24 mouse cellular contexts compared by ENCODE assay signal in genomic region chr2:130265520-130265919, GRCm38 (mm10). TPM values are rescaled to one million over a fixed set of nuclear protein-coding genes. Genes with fewer than 3 reads are reported as not detected.
DNase-seq lines count a peak whose midpoint lies in the region; ATAC-seq lines count a peak whose summit lies in the region.
"Had no signal": no experiment of that assay in that cellular context is flagged by ENCODE, and none has a peak within 500 bp of the region (broad histone marks: within the 10 kb centered on the region; RNA-seq: fewer than 3 reads in every experiment).

No protein-coding gene starts in this region.

- peak overlapping the region; percentile 65 for H3K4me2 ChIP-seq in liver, embryonic 12.5 days
- H3K4me2 ChIP-seq: hindbrain, embryonic 15.5 days; limb, embryonic 13.5 days; lung, embryonic 15.5 days; midbrain, embryonic 13.5 days; neural tube, embryonic 13.5 days had no signal

- H3K9ac ChIP-seq in liver, embryonic 12.5 days = peak overlapping the region; percentile 55; the same call in 1 of the 2 replicates
- H3K9ac ChIP-seq: heart, embryonic 13.5 days; hindbrain, embryonic 15.5 days; limb, embryonic 13.5 days; lung, embryonic 15.5 days; midbrain, embryonic 13.5 days; neural tube, embryonic 13.5 days had no signal

- peak overlapping the region; percentile 74 for H3K27ac ChIP-seq in liver, embryonic 12.5 days
- H3K27ac ChIP-seq: heart, embryonic 13.5 days; hindbrain, embryonic 15.5 days; limb, embryonic 13.5 days; lung, embryonic 15.5 days; macrophage; midbrain, embryonic 13.5 days; neural tube, embryonic 13.5 days had no signal

- 21% methylated on average over 1 of the region's 1 CpGs for WGBS in liver, embryonic 12.5 days (ENCODE audit: insufficient replicate concordance)

- peaks cover 80% of the 10 kb centered on the region for H3K4me1 ChIP-seq in liver, embryonic 12.5 days
- H3K4me1 ChIP-seq: hindbrain, embryonic 15.5 days; limb, embryonic 13.5 days; lung, embryonic 15.5 days; midbrain, embryonic 13.5 days; neural tube, embryonic 13.5 days had no signal

- H3K9me3 ChIP-seq in liver, embryonic 12.5 days (replicated peaks) = no peaks in the 10 kb centered on the region
- H3K9me3 ChIP-seq: heart, embryonic 13.5 days; hindbrain, embryonic 15.5 days; limb, embryonic 13.5 days; lung, embryonic 15.5 days; midbrain, embryonic 13.5 days; neural tube, embryonic 13.5 days had no signal

- H3K4me3 ChIP-seq in liver, embryonic 12.5 days = peak overlapping the region; percentile 47
- H3K4me3 ChIP-seq: heart, embryonic 13.5 days; hindbrain, embryonic 15.5 days; limb, embryonic 13.5 days; lung, embryonic 15.5 days; midbrain, embryonic 13.5 days; neural tube, embryonic 13.5 days had no signal

- no peaks in the 10 kb centered on the region for H3K36me3 ChIP-seq in liver, embryonic 12.5 days
- H3K36me3 ChIP-seq: heart, embryonic 13.5 days; hindbrain, embryonic 15.5 days; limb, embryonic 13.5 days; lung, embryonic 15.5 days; midbrain, embryonic 13.5 days; neural tube, embryonic 13.5 days had no signal

- 0 out of 2 replicates have a peak, but pooled peaks cover 4% of the 10 kb centered on the region for H3K27me3 ChIP-seq in liver, embryonic 12.5 days (replicated peaks)
- H3K27me3 ChIP-seq: hindbrain, embryonic 15.5 days; limb, embryonic 13.5 days; lung, embryonic 15.5 days; midbrain, embryonic 13.5 days; neural tube, embryonic 13.5 days; Patski had no signal

- peak; percentile 38; the same call in 1 of the 2 replicates for ATAC-seq in common myeloid progenitor, adult 5-6 weeks (replicated peaks; ENCODE audit: low read depth, poor library complexity, severe bottlenecking)
- peak; percentile 83 for ATAC-seq in liver, embryonic 12.5 days
- ATAC-seq in megakaryocyte-erythroid progenitor cell, adult 5-6 weeks (replicated peaks; ENCODE audit: low FRiP score, low TSS enrichment, poor library complexity, severe bottlenecking) = peak; percentile 81
- ATAC-seq: activated CD4-positive, CD25-positive, alpha-beta regulatory T cell, adult 4 months; forebrain, embryonic 16.5 days; midbrain, embryonic 13.5 days; Patski had no signal

- DNase-seq in MEL-GATA-1-ER (ENCODE audit: extremely low read depth, low read depth) = peak; percentile 76
- no peak for DNase-seq in right cerebral cortex, adult 2 months (ENCODE audit: low spot score in 2 of 2)
- no peak for DNase-seq in T-cell, adult 2 months (ENCODE audit: low spot score)
- DNase-seq in Muller cell, postnatal 12 days (ENCODE audit: inconsistent ontology term) = no peak
- DNase-seq: adrenal gland, postnatal 25 days; cerebellum, adult 2 months; heart, postnatal 36 days; kidney, adult 18-20 months; kidney, postnatal 10 days; right cerebral cortex, postnatal 14 days; thymus, adult 2 months had no signal

RNA-seq across cellular contexts. Expression of gene Nop56, which starts 8.7 kb away (rescaled TPM):
- total RNA-seq in common myeloid progenitor, adult 5-6 weeks (2017) = 557 and 630 TPM in 2 replicates
- polyA plus RNA-seq in liver, embryonic 12.5 days (2016; fragmentation: Nextera tagmentation; extraction: Ambion mirVana) = 377 and 389 TPM in 2 replicates
- total RNA-seq in megakaryocyte-erythroid progenitor cell, adult 5-6 weeks (2014; fragmentation: Nextera tagmentation) = 692 and 1,066 TPM in 2 replicates
- total RNA-seq in megakaryocyte-erythroid progenitor cell, adult 5-6 weeks (2017) = 748 and 779 TPM in 2 replicates

RNA-seq across cellular contexts. Expression of gene Idh3b, which starts 18.8 kb away (rescaled TPM):
- total RNA-seq in common myeloid progenitor, adult 5-6 weeks (2017) = 110 and 134 TPM in 2 replicates
- polyA plus RNA-seq in liver, embryonic 12.5 days (2016; fragmentation: Nextera tagmentation; extraction: Ambion mirVana) = 123 and 127 TPM in 2 replicates
- total RNA-seq in megakaryocyte-erythroid progenitor cell, adult 5-6 weeks (2014; fragmentation: Nextera tagmentation) = 197 and 240 TPM in 2 replicates
- 145 and 164 TPM in 2 replicates for total RNA-seq in megakaryocyte-erythroid progenitor cell, adult 5-6 weeks (2017)

RNA-seq across cellular contexts. Expression of gene Ebf4, which starts 29.4 kb away (rescaled TPM):
- not detected in 2 replicates for total RNA-seq in common myeloid progenitor, adult 5-6 weeks (2017)
- 0.41 and 0.61 TPM in 2 replicates for polyA plus RNA-seq in liver, embryonic 12.5 days (2016; fragmentation: Nextera tagmentation; extraction: Ambion mirVana)
- total RNA-seq in megakaryocyte-erythroid progenitor cell, adult 5-6 weeks (2014; fragmentation: Nextera tagmentation) = not detected in 2 replicates
- total RNA-seq in megakaryocyte-erythroid progenitor cell, adult 5-6 weeks (2017) = not detected in 2 replicates
- polyA plus RNA-seq: activated CD4-positive, CD25-positive, alpha-beta regulatory T cell, adult 4 months; macrophage had no signal
